Mouse (Mus musculus) stomach, embryonic 16.5 days (tissue): ENCODE measurements around the gene Fancd2. TPM values are rescaled to one million over a fixed set of nuclear protein-coding genes. Genes with fewer than 3 reads are reported as not detected.

Source experiments
- ATAC-seq: fragments of 200-750 bp; cut with Nextera tagmentation; 2 replicates; pipeline ENCODE4 v1.8.0; 2017; ENCODE audit warnings: moderate number of reproducible peaks, moderate TSS enrichment; ENCODE audit not compliant: insufficient read depth, low FRiP score
- H3K27ac ChIP-seq: fragments of 300-500 bp; sonication (generic); 2 replicates; pipeline ENCODE4 v1.5.1; 2014; ENCODE audit warnings: low read length
- H3K27me3 ChIP-seq: fragments of 300-500 bp; sonication (generic); 2 replicates; pipeline ENCODE4 v1.6.1; 2014; ENCODE audit warnings: low read length, control low read depth, mixed read lengths; ENCODE audit not compliant: control insufficient read depth, insufficient read depth
- H3K36me3 ChIP-seq: fragments of 300-500 bp; sonication (generic); 2 replicates; pipeline ENCODE4 v1.6.1; 2014; ENCODE audit warnings: low read length; ENCODE audit not compliant: control insufficient read depth, insufficient read depth
- H3K4me1 ChIP-seq: fragments of 300-500 bp; sonication (generic); 2 replicates; pipeline ENCODE4 v1.6.1; 2014; ENCODE audit warnings: low read length, control low read depth, mixed read lengths; ENCODE audit not compliant: control insufficient read depth, insufficient read depth
- H3K4me2 ChIP-seq: fragments of 300-500 bp; sonication (generic); 2 replicates; pipeline ENCODE4 v1.6.1; 2014; ENCODE audit warnings: low read depth, low read length, mixed read lengths
- H3K4me3 ChIP-seq: fragments of 300-500 bp; sonication (generic); replicated peaks from 2 replicates; pipeline ENCODE4 v1.5.1; 2014; ENCODE audit warnings: mild to moderate bottlenecking, low read length
- H3K9ac ChIP-seq: fragments of 300-500 bp; sonication (generic); 2 replicates; pipeline ENCODE4 v1.6.1; 2014; ENCODE audit warnings: low read length
- H3K9me3 ChIP-seq: fragments of 300-500 bp; sonication (generic); replicated peaks from 2 replicates; pipeline ENCODE4 v1.6.1; 2016; ENCODE audit warnings: low read length, control low read depth; ENCODE audit not compliant: control insufficient read depth
- WGBS: fragments of 180-500 bp; shearing (Covaris S2); extraction: QIAGEN DNeasy Blood & Tissue Kit; methylation state at CpG from one replicate; pipeline ENCODE4 v1.1.7; 2014; 5-methylcytosine and 5-hydroxymethylcytosine counted together
- polyA plus RNA-seq: library from polyadenylated mRNA; unstranded; fragments of >200 nt; fragmentation: Nextera tagmentation; extraction: Ambion mirVana; gene quantifications from 2 replicates; pipeline ENCODE4 v1.2.1, GENCODE M21; 2015

Fancd2 gene
- polyA plus RNA-seq, 1 experiment from 2014 or later: 7.8 TPM

DNA sequence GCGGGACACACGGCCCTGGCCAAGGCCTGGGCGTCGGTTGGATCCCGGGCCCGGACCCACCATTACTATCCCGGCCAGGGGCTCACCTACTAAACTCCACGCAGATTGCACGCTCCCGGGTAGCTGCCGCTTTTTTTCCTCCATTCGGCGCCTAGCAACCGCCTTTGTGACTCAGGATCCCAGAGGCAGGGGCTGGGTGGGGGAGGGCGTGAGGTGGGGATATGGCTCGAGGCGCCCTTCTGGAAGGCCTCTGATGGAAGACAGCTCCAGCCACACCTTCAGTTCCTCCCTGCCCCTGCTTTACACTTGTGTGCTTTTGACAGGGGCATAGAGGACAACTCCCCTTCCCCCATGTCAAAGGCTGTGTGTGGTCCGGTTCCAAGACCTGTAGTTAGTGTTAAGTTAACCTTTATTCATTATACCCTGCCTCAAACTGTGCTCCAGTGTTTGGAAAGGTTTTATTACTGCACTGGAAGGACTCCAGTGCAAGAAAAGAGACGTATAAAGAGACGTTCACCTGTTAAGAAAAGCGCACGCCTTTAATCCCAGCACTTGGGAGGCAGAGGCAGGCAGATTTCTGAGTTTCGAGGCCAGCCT is 69.2 kb downstream of the Fancd2 start, which contains the start of gene Fancd2os:
Fancd2os (minus strand) TSS at position 173 of the 597 bp plus-strand sequence.
- Histone ChIP-seq H3K9me3 (no peaks in the 10 kb centered on the region), H3K27me3 (no peaks in the 10 kb centered on the region), H3K36me3 (no peaks in the 10 kb centered on the region), H3K4me3 (no peak within 1 kb of the TSS), H3K9ac (peak within 1 kb of the TSS; percentile 52; the same call in 1 of the 2 replicates), H3K27ac (no peak within 1 kb of the TSS), H3K4me2 (no peak within 1 kb of the TSS), H3K4me1 (peaks cover 4% of the 10 kb centered on the region)
- no peak for ATAC-seq
- 39% methylated on average over 23 of the region's 23 CpGs for WGBS

DNA sequence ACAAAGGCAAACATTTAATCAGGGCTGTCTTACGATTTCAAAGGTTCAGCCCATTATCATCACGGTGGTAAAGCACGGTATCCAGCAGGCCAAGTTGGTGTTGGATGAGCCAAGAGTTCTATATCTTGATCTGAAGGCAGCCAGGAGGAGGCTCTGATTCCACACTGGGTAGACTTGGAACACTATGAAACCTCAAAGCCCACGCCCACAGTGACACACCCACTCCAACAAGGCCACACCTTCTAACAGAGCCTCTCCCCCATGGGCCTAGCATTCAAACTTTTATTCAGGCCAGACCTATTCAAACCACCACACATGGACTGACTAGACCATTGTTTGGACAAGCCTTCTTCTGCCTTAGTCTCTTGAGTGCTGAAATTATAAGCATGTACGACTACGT is 71.3 kb downstream of the Fancd2 start:
- Histone ChIP-seq H3K9ac (no peak overlapping the region), H3K4me2 (no peak overlapping the region), H3K27me3 (no peaks in the 10 kb centered on the region), H3K4me3 (no peak overlapping the region), H3K4me1 (peaks cover 15% of the 10 kb centered on the region), H3K36me3 (no peaks in the 10 kb centered on the region; the same call in 1 of the 2 replicates), H3K27ac (no peak overlapping the region), H3K9me3 (no peaks in the 10 kb centered on the region)
- WGBS: 87% methylated on average over 6 of the region's 6 CpGs
- no peak for ATAC-seq

DNA sequence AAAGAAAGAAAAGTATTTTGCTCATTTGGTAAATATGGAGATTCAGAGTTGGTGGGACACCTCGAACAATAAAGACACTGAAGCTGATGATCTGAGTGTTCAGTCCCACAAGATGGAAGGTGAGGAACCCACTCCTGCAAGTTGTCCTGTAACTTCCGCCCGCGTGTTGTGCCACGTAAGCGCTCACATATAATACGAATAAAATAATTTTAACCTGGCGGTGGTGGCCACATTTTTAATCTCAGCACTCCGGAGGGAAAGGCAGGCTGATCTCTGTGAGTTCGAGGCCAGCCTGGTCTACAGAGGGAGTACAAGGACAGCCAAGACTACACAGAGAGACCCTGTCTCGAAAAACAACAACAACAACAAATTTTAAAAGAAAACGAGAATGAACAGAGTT is 72.5 kb downstream of the Fancd2 start:
- no peak for ATAC-seq
- Histone ChIP-seq H3K4me3 (peak overlapping the region; percentile 92), H3K9ac (peak overlapping the region; percentile 90), H3K27ac (peak overlapping the region; percentile 90; the same call in 1 of the 2 replicates), H3K36me3 (no peaks in the 10 kb centered on the region; the same call in 1 of the 2 replicates), H3K27me3 (no peaks in the 10 kb centered on the region), H3K4me1 (peaks cover 15% of the 10 kb centered on the region), H3K9me3 (no peaks in the 10 kb centered on the region), H3K4me2 (peak overlapping the region; percentile 90)
- WGBS: 53% methylated on average over 12 of the region's 12 CpGs

- H3K36me3 ChIP-seq: no peaks in the 10 kb centered on the region; the same call in 1 of the 2 replicates
Observed at GRCm38 (mm10) chr6:113604432-113605223, 73.1 kb downstream of the Fancd2 start, which contains the start of gene Brk1. Gene Brk1 (plus strand): TSS chr6:113604772.

DNA sequence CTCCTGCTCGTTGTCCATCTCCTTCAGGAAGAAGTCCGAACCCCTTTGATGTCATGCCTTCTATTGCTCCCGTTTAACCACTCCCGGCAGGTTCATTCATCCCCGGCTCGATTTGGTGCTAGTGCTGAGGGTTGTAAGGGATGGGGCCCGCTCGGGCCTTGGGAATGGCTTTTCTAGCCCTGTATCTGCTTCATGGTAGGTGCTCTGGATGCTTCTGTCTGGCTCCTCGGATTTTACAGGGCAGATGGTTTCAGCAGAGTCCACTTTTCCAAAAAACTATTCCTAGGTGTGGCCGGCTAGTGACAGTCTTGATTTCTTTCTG is 73.7 kb downstream of the Fancd2 start:
- peak overlapping the region; percentile 90 for H3K9ac ChIP-seq
- H3K9me3 ChIP-seq: no peaks in the 10 kb centered on the region
- H3K36me3 ChIP-seq: no peaks in the 10 kb centered on the region; the same call in 1 of the 2 replicates
- peak overlapping the region; percentile 90; the same call in 1 of the 2 replicates for H3K27ac ChIP-seq
- no peaks in the 10 kb centered on the region for H3K27me3 ChIP-seq
- ATAC-seq: no peak
- H3K4me1 ChIP-seq: peaks cover 15% of the 10 kb centered on the region
- peak overlapping the region; percentile 92 for H3K4me3 ChIP-seq
- 4% methylated on average over 10 of the region's 10 CpGs for WGBS
- H3K4me2 ChIP-seq: peak overlapping the region; percentile 90

More at GRCm38 (mm10) chr6:113604432-113605223, 73.1 kb downstream of the Fancd2 start, which contains the start of gene Brk1:
- H3K9ac ChIP-seq: peak within 1 kb of the TSS; percentile 90
- WGBS: under 1% methylated on average over 62 of the region's 65 CpGs
- no peaks in the 10 kb centered on the region for H3K9me3 ChIP-seq
- H3K27ac ChIP-seq: peak within 1 kb of the TSS; percentile 90
- peak within 1 kb of the TSS; percentile 92 for H3K4me3 ChIP-seq
- peaks cover 15% of the 10 kb centered on the region for H3K4me1 ChIP-seq
- H3K27me3 ChIP-seq: no peaks in the 10 kb centered on the region
- peak within 1 kb of the TSS; percentile 90 for H3K4me2 ChIP-seq
- peak; percentile 93 for ATAC-seq

DNA sequence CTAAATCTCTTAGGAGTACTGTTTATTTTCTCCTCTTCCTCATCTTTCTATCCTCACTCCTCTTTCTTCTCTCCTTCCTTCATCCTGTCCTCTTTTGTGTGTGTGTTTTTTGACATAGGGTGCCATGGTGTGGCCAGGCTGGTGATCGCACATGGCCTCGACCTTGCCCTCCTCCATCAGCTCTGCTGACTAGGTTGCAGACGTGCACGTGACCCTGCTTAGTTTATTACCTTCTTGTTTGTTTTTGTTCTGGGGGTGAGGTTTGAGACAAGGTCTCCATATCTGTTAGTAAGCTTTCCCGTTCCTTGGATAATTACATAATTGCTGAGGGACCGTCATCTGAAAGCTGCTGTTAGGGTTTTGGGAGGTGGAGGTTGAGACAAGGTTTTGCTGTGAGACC is 77.4 kb downstream of the Fancd2 start:
- 73% methylated on average over 6 of the region's 6 CpGs for WGBS
- Histone ChIP-seq H3K36me3 (peaks cover 4% of the 10 kb centered on the region; the same call in 1 of the 2 replicates), H3K4me1 (peaks cover 15% of the 10 kb centered on the region), H3K9me3 (no peaks in the 10 kb centered on the region), H3K27ac (no peak overlapping the region), H3K27me3 (no peaks in the 10 kb centered on the region), H3K4me2 (no peak overlapping the region), H3K9ac (no peak overlapping the region), H3K4me3 (no peak overlapping the region)
- ATAC-seq: no peak

DNA sequence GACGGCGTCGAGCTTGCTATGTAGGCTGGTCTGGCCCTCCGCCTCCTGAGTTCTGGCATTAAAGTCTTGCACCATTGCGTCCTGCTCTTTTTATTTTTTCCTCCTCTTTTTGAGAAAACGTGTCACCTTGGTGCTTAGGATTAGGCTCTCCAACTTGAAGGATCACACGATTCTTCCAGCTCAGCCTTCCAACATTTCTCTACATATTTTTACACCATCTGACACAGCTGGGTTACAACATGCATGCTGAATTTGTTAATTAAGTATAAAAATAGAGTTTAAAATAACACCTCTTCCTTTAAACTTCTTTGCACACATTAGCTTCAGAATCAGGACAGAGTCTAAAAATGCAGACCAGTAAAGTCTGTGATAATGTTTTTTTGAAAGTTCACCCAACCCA is 77.8 kb downstream of the Fancd2 start:
- Histone ChIP-seq H3K9ac (no peak overlapping the region), H3K36me3 (peaks cover 7% of the 10 kb centered on the region; the same call in 1 of the 2 replicates), H3K4me2 (no peak overlapping the region), H3K4me3 (no peak overlapping the region), H3K9me3 (no peaks in the 10 kb centered on the region), H3K27ac (no peak overlapping the region), H3K27me3 (no peaks in the 10 kb centered on the region), H3K4me1 (peaks cover 15% of the 10 kb centered on the region)
- WGBS: 92% methylated on average over 7 of the region's 7 CpGs
- no peak for ATAC-seq

DNA sequence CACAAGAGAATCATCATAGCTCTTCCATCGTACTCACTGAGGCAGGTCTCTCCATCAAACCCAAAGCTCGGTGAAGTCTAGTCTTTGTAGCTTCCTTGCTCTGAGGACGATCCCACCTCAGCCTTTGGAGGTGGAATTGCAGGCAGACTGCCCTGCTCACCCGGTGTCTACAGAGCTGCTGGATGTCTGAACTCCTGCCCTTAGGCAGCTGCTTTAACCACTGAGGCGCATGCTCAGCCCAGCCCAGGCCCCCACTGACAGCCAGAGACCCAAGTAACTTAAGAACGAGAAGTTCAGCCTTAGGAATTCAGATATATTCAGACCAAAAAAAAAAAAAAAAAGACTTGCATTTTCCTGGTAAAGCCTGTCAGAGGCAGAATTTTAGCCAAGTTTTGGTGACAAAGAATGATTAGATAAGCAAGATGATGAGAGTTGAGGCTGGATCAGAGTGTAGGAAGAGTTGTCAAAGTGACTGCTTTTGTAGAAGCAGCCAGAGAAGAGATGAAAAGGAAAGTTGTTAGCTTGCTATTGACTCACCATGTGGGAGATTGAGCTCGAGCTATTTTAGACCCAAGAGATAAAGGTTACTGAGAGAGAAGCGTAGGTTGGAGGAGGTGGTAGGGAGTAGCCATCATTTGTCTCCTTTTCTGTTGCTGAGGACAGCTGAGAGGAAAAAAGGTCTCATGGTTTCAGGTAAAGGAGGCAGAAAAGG is 80.9 kb downstream of the Fancd2 start:
- no peak for ATAC-seq
- no peak overlapping the region for H3K4me3 ChIP-seq
- H3K4me1 ChIP-seq: no peaks in the 10 kb centered on the region
- H3K36me3 ChIP-seq: peaks cover 20% of the 10 kb centered on the region; the same call in 1 of the 2 replicates
- H3K9me3 ChIP-seq: no peaks in the 10 kb centered on the region
- H3K27me3 ChIP-seq: no peaks in the 10 kb centered on the region
- H3K27ac ChIP-seq: no peak overlapping the region
- H3K9ac ChIP-seq: no peak overlapping the region
- WGBS: 85% methylated on average over 8 of the region's 8 CpGs
- no peak overlapping the region for H3K4me2 ChIP-seq
